Mouse (Mus musculus) C2C12 (cell line): ENCODE data around the gene Ldhd.

ENCODE experiments used
- CTCF ChIP-seq: IDR thresholded peaks from one replicate; pipeline ENCODE4 v1.5.1; 2011; ENCODE audit not compliant: control insufficient read depth, insufficient read depth, insufficient read length
- FOSL1 ChIP-seq: IDR thresholded peaks from one replicate; pipeline ENCODE4 v1.8.0; 2011; ENCODE audit warnings: mild to moderate bottlenecking, low read length; ENCODE audit not compliant: poor library complexity, insufficient read depth, severe bottlenecking
- MAX ChIP-seq: IDR thresholded peaks from one replicate; pipeline ENCODE4 v1.6.1; 2011; ENCODE audit warnings: mild to moderate bottlenecking, control low read depth
- USF1 ChIP-seq: IDR thresholded peaks from one replicate; pipeline ENCODE4 v1.6.1; 2011; ENCODE audit warnings: low read depth, mild to moderate bottlenecking, control low read depth, moderate library complexity

- no peak for TF ChIP-seq MAX
- TF ChIP-seq CTCF = no peak
- no peak for TF ChIP-seq USF1
- no peak for TF ChIP-seq FOSL1
Measured at GRCm38 (mm10) chr8:111596485-111596821, 33.7 kb downstream of the Ldhd start.
